Mouse (Mus musculus) cerebellum, adult 18-20 months (tissue): ENCODE measurements at regions not wholly inside any gene's neighbourhood (a gene's known extent, or its start where the extent isn't known, plus 50 kb on each side); places are given as distances from the start of the nearest gene placed in this dataset.

ENCODE experiments used
- DNase-seq, 2 experiments: peaks; one replicate each; pipeline ENCODE4 v3.0.0; 2021

- DNase-seq: no peak
Measured at GRCm38 (mm10) chr8:10931266-10931665, 77.0 kb downstream of the Irs2 start.

GRCm38 (mm10) chr8:10928836-10929235 is 79.4 kb downstream of the Irs2 start:
- no peak for DNase-seq

GRCm38 (mm10) chr8:10928342-10928794 is 79.9 kb downstream of the Irs2 start:
- DNase-seq: no peak

- no peak for DNase-seq
Measured at GRCm38 (mm10) chr8:10927187-10927586, 81.1 kb downstream of the Irs2 start.

- no peak for DNase-seq
Measured at GRCm38 (mm10) chr8:10926518-10926915, 81.7 kb downstream of the Irs2 start.

- no peak for DNase-seq
Measured at GRCm38 (mm10) chr8:10925582-10926517, 82.4 kb downstream of the Irs2 start.

- no peak for DNase-seq
Measured at GRCm38 (mm10) chr8:10924526-10925199, 83.6 kb downstream of the Irs2 start.

GRCm38 (mm10) chr8:10924001-10924490 is 84.2 kb downstream of the Irs2 start:
- no peak for DNase-seq

GRCm38 (mm10) chr8:10923071-10924000 is 84.9 kb downstream of the Irs2 start:
- no peak for DNase-seq

GRCm38 (mm10) chr8:10922209-10923030 is 85.8 kb downstream of the Irs2 start:
- DNase-seq: no peak

GRCm38 (mm10) chr8:10921439-10922191 is 86.6 kb downstream of the Irs2 start:
- DNase-seq: no peak

GRCm38 (mm10) chr8:10919620-10920019 is 88.6 kb downstream of the Irs2 start:
- DNase-seq: no peak

- DNase-seq: no peak
Measured at GRCm38 (mm10) chr8:10918403-10919035, 89.7 kb downstream of the Irs2 start.

- no peak for DNase-seq
Measured at GRCm38 (mm10) chr8:10914616-10915015, 93.6 kb downstream of the Irs2 start.

GRCm38 (mm10) chr8:10912436-10912835 is 95.8 kb downstream of the Irs2 start:
- DNase-seq: no peak

- no peak for DNase-seq
Measured at GRCm38 (mm10) chr8:10911371-10911770, 96.9 kb downstream of the Irs2 start.

- DNase-seq: no peak
Measured at GRCm38 (mm10) chr8:10910954-10911353, 97.3 kb downstream of the Irs2 start.

GRCm38 (mm10) chr8:10910244-10910872 is 97.9 kb downstream of the Irs2 start:
- DNase-seq: no peak

GRCm38 (mm10) chr8:10909155-10909554 is 99.1 kb downstream of the Irs2 start:
- no peak for DNase-seq

- DNase-seq: no peak
Measured at GRCm38 (mm10) chr8:10906353-10906752, 101.9 kb downstream of the Irs2 start.
